Mouse (Mus musculus): ENCODE data around the gene Astn2. TPM values are rescaled to one million over a fixed set of nuclear protein-coding genes. Genes with fewer than 3 reads are reported as not detected.

The Astn2 gene
- polyA plus RNA-seq, 1 experiment: 0.65 TPM

- TF ChIP-seq POLR2A (IDR thresholded peaks at IDR 0.05; ENCODE audit: control insufficient read depth, extremely low read depth, insufficient read depth, low read length, poor library complexity) (no peak), CTCF (IDR thresholded peaks at IDR 0.05; ENCODE audit: borderline replicate concordance, control insufficient read depth, extremely low read depth, insufficient read depth, low read length, poor library complexity) (no peak)
- 78% methylated on average over 5 of the region's 5 CpGs for WGBS
Observed at GRCm38 (mm10) chr4:65744088-65744610, 660.3 kb downstream of the Astn2 start.

GRCm38 (mm10) chr4:65743160-65743691 lies 661.2 kb downstream of the Astn2 start:
- no peaks in the 10 kb centered on the region for H3K36me3 ChIP-seq (ENCODE audit: control insufficient read depth, insufficient read depth, low read length)
- no peak for DNase-seq
- no peak overlapping the region for H3K27ac ChIP-seq (ENCODE audit: control insufficient read depth, insufficient read depth, low read length)
- TF ChIP-seq POLR2A (IDR thresholded peaks at IDR 0.05; ENCODE audit: control insufficient read depth, extremely low read depth, insufficient read depth, low read length, poor library complexity): no peak
- TF ChIP-seq CTCF (IDR thresholded peaks at IDR 0.05; ENCODE audit: borderline replicate concordance, control insufficient read depth, extremely low read depth, insufficient read depth, low read length, poor library complexity): no peak
- H3K4me1 ChIP-seq (replicated peaks; ENCODE audit: control insufficient read depth, insufficient read depth, low read length): no peaks in the 10 kb centered on the region
- H3K4me3 ChIP-seq (ENCODE audit: control insufficient read depth, insufficient read depth, low read length): no peak overlapping the region
- H3K27me3 ChIP-seq (ENCODE audit: control insufficient read depth, insufficient read depth, low read length): no peaks in the 10 kb centered on the region

More at GRCm38 (mm10) chr4:65744088-65744610, 660.3 kb downstream of the Astn2 start:
- no peak for DNase-seq
- H3K4me1 ChIP-seq (replicated peaks; ENCODE audit: control insufficient read depth, insufficient read depth, low read length): no peaks in the 10 kb centered on the region
- H3K27ac ChIP-seq (ENCODE audit: control insufficient read depth, insufficient read depth, low read length): no peak overlapping the region
- no peak overlapping the region for H3K4me3 ChIP-seq (ENCODE audit: control insufficient read depth, insufficient read depth, low read length)
- H3K36me3 ChIP-seq (ENCODE audit: control insufficient read depth, insufficient read depth, low read length): no peaks in the 10 kb centered on the region
- H3K27me3 ChIP-seq (ENCODE audit: control insufficient read depth, insufficient read depth, low read length): no peaks in the 10 kb centered on the region

- Histone ChIP-seq H3K4me3 (ENCODE audit: control insufficient read depth, insufficient read depth, low read length) (no peak overlapping the region), H3K4me1 (replicated peaks; ENCODE audit: control insufficient read depth, insufficient read depth, low read length) (no peaks in the 10 kb centered on the region), H3K36me3 (ENCODE audit: control insufficient read depth, insufficient read depth, low read length) (no peaks in the 10 kb centered on the region), H3K27ac (ENCODE audit: control insufficient read depth, insufficient read depth, low read length) (no peak overlapping the region), H3K27me3 (ENCODE audit: control insufficient read depth, insufficient read depth, low read length) (no peaks in the 10 kb centered on the region)
- no peak for TF ChIP-seq CTCF (IDR thresholded peaks at IDR 0.05; ENCODE audit: borderline replicate concordance, control insufficient read depth, extremely low read depth, insufficient read depth, low read length, poor library complexity)
- no peak for TF ChIP-seq POLR2A (IDR thresholded peaks at IDR 0.05; ENCODE audit: control insufficient read depth, extremely low read depth, insufficient read depth, low read length, poor library complexity)
- no peak for DNase-seq
- WGBS: 40% methylated on average over 6 of the region's 6 CpGs
Observed at GRCm38 (mm10) chr4:65724414-65724813, 680.0 kb downstream of the Astn2 start.

- TF ChIP-seq CTCF (IDR thresholded peaks at IDR 0.05; ENCODE audit: borderline replicate concordance, control insufficient read depth, extremely low read depth, insufficient read depth, low read length, poor library complexity) (no peak), POLR2A (IDR thresholded peaks at IDR 0.05; ENCODE audit: control insufficient read depth, extremely low read depth, insufficient read depth, low read length, poor library complexity) (no peak)
- WGBS: 77% methylated on average over 2 of the region's 2 CpGs
- Histone ChIP-seq H3K36me3 (ENCODE audit: control insufficient read depth, insufficient read depth, low read length) (no peaks in the 10 kb centered on the region), H3K27me3 (ENCODE audit: control insufficient read depth, insufficient read depth, low read length) (no peaks in the 10 kb centered on the region), H3K4me1 (replicated peaks; ENCODE audit: control insufficient read depth, insufficient read depth, low read length) (no peaks in the 10 kb centered on the region), H3K4me3 (ENCODE audit: control insufficient read depth, insufficient read depth, low read length) (no peak overlapping the region), H3K27ac (ENCODE audit: control insufficient read depth, insufficient read depth, low read length) (no peak overlapping the region)
- DNase-seq: no peak
Observed at GRCm38 (mm10) chr4:65719610-65720009, 684.8 kb downstream of the Astn2 start.

GRCm38 (mm10) chr4:65717899-65718298 lies 686.5 kb downstream of the Astn2 start:
- no peak for DNase-seq
- no peaks in the 10 kb centered on the region for H3K27me3 ChIP-seq (ENCODE audit: control insufficient read depth, insufficient read depth, low read length)
- TF ChIP-seq POLR2A (IDR thresholded peaks at IDR 0.05; ENCODE audit: control insufficient read depth, extremely low read depth, insufficient read depth, low read length, poor library complexity) (no peak), CTCF (IDR thresholded peaks at IDR 0.05; ENCODE audit: borderline replicate concordance, control insufficient read depth, extremely low read depth, insufficient read depth, low read length, poor library complexity) (no peak)
- no peak overlapping the region for H3K4me3 ChIP-seq (ENCODE audit: control insufficient read depth, insufficient read depth, low read length)
- no peaks in the 10 kb centered on the region for H3K4me1 ChIP-seq (replicated peaks; ENCODE audit: control insufficient read depth, insufficient read depth, low read length)
- H3K36me3 ChIP-seq (ENCODE audit: control insufficient read depth, insufficient read depth, low read length): no peaks in the 10 kb centered on the region
- H3K27ac ChIP-seq (ENCODE audit: control insufficient read depth, insufficient read depth, low read length): no peak overlapping the region
- 88% methylated on average over 1 of the region's 1 CpGs for WGBS

- no peaks in the 10 kb centered on the region for H3K4me1 ChIP-seq (replicated peaks; ENCODE audit: control insufficient read depth, insufficient read depth, low read length)
- no peak for DNase-seq
- no peak for TF ChIP-seq POLR2A (IDR thresholded peaks at IDR 0.05; ENCODE audit: control insufficient read depth, extremely low read depth, insufficient read depth, low read length, poor library complexity)
- TF ChIP-seq CTCF (IDR thresholded peaks at IDR 0.05; ENCODE audit: borderline replicate concordance, control insufficient read depth, extremely low read depth, insufficient read depth, low read length, poor library complexity): no peak
- no peak overlapping the region for H3K27ac ChIP-seq (ENCODE audit: control insufficient read depth, insufficient read depth, low read length)
- no peaks in the 10 kb centered on the region for H3K27me3 ChIP-seq (ENCODE audit: control insufficient read depth, insufficient read depth, low read length)
- WGBS: 88% methylated on average over 2 of the region's 2 CpGs
- no peaks in the 10 kb centered on the region for H3K36me3 ChIP-seq (ENCODE audit: control insufficient read depth, insufficient read depth, low read length)
- no peak overlapping the region for H3K4me3 ChIP-seq (ENCODE audit: control insufficient read depth, insufficient read depth, low read length)
Observed at GRCm38 (mm10) chr4:65716086-65716485, 688.3 kb downstream of the Astn2 start.

- H3K4me3 ChIP-seq (ENCODE audit: control insufficient read depth, insufficient read depth, low read length): no peak overlapping the region
- no peaks in the 10 kb centered on the region for H3K27me3 ChIP-seq (ENCODE audit: control insufficient read depth, insufficient read depth, low read length)
- no peak for TF ChIP-seq CTCF (IDR thresholded peaks at IDR 0.05; ENCODE audit: borderline replicate concordance, control insufficient read depth, extremely low read depth, insufficient read depth, low read length, poor library complexity)
- no peak for TF ChIP-seq POLR2A (IDR thresholded peaks at IDR 0.05; ENCODE audit: control insufficient read depth, extremely low read depth, insufficient read depth, low read length, poor library complexity)
- H3K36me3 ChIP-seq (ENCODE audit: control insufficient read depth, insufficient read depth, low read length): no peaks in the 10 kb centered on the region
- H3K4me1 ChIP-seq (replicated peaks; ENCODE audit: control insufficient read depth, insufficient read depth, low read length): no peaks in the 10 kb centered on the region
- WGBS: 89% methylated on average over 2 of the region's 2 CpGs
- no peak overlapping the region for H3K27ac ChIP-seq (ENCODE audit: control insufficient read depth, insufficient read depth, low read length)
- DNase-seq: no peak
Observed at GRCm38 (mm10) chr4:65711678-65712077, 692.7 kb downstream of the Astn2 start.
